Mouse (Mus musculus): ENCODE results near the gene Fgfr2. TPM values are rescaled to one million over a fixed set of nuclear protein-coding genes. Genes with fewer than 3 reads are reported as not detected.
"Not testable (repeated sequence)": the region's sequence is repeated elsewhere in the genome, so short reads cannot be mapped to it uniquely, and the experiment has no call there.

The Fgfr2 gene
- polyA plus RNA-seq, 1 experiment from 2014 or later = 169 TPM

DNA sequence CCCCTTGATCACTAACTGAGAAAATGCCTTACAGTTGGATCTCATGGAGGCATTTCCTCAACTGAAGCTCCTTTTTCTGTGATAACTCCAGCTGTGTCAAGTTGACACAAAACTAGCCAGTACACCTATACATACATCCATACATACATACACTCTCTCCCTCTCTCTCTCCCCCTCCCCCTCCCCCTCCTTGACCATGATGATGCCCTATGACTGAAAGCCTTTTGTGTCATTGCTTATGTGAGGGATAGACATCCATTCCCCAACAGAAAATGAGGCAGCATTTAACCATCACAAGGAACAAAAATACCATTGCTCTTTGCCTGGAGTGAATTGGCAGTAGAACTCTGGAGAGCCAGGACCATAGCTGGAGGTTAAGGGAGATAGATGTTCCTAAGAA is 2988.7 kb downstream of the Fgfr2 start:
- H3K4me2 ChIP-seq (replicated peaks; ENCODE audit: low read depth, low read length); ATAC-seq (ENCODE audit: insufficient number of reproducible peaks, insufficient read depth, low FRiP score, low read depth): not testable (repeated sequence)

DNA sequence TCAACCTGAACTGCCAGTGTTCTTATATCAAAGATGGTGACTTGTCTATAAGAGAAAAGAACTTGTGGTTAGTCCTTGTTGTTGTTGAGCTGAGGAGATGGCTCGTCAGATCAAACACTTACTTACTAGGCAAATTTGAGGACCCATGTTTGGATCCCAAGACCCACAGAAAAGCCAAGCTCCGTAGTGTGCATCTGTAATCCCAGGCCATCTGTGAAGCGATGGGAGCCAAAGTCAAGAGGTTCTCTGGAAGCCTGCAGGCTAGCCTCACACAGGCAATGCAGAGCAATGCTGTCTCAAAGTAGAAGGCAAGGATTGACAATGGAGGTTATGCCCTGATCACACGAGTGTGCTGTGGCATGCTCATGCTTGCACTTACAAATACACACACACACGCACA is 2992.9 kb downstream of the Fgfr2 start:
- Histone ChIP-seq H3K9ac (replicated peaks; ENCODE audit: low read depth, low read length) (no peak overlapping the region), H3K36me3 (ENCODE audit: control insufficient read depth, insufficient read depth, low read length) (no peaks in the 10 kb centered on the region), H3K4me1 (ENCODE audit: control insufficient read depth, insufficient read depth, low read length) (no peaks in the 10 kb centered on the region), H3K27me3 (ENCODE audit: control insufficient read depth, insufficient read depth, low read length) (no peaks in the 10 kb centered on the region), H3K9me3 (ENCODE audit: control insufficient read depth, low read depth, low read length) (no peaks in the 10 kb centered on the region), H3K4me2 (replicated peaks; ENCODE audit: low read depth, low read length) (no peak overlapping the region), H3K27ac (ENCODE audit: low read length) (no peak overlapping the region), H3K4me3 (ENCODE audit: low read depth, low read length) (no peak overlapping the region)
- no peak for ATAC-seq (ENCODE audit: insufficient number of reproducible peaks, insufficient read depth, low FRiP score, low read depth)
- 90% methylated on average over 5 of the region's 5 CpGs for WGBS

More for the DNA sequence above, 2988.7 kb downstream of the Fgfr2 start:
- not testable (repeated sequence) for H3K27me3 ChIP-seq (ENCODE audit: control insufficient read depth, insufficient read depth, low read length); H3K27ac ChIP-seq (ENCODE audit: low read length); H3K9ac ChIP-seq (replicated peaks; ENCODE audit: low read depth, low read length); H3K4me1 ChIP-seq (ENCODE audit: control insufficient read depth, insufficient read depth, low read length); H3K9me3 ChIP-seq (ENCODE audit: control insufficient read depth, low read depth, low read length); H3K4me3 ChIP-seq (ENCODE audit: low read depth, low read length); H3K36me3 ChIP-seq (ENCODE audit: control insufficient read depth, insufficient read depth, low read length)

DNA sequence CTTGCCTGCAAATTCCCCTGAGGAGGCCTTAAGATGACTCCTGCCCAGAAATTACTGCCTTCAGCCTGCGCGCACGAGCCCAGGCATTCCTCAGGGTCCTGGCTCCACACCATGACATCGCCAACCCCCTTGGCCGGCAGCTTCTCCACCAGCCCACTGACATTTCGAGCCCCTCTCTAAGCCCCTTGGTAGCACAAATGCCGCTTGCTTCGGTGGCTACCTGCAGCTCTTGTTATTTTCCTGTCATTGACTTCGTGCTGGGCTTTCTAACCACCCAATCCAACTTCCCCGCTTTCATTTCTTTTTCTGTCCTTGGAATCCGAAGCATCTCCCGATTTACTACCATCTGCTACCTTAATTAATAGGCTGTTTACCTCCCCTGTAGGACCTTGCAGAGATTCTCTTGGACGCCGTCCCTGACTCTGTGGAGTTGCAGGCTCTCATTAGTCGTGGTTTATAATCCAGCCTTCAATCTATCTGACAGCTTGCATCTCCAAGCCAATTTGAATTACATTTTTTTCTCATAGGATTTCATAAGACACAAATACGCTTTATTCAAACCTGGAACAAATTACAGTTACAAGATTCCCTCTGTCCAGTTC is 2993.7 kb downstream of the Fgfr2 start:
- Histone ChIP-seq H3K4me1 (ENCODE audit: control insufficient read depth, insufficient read depth, low read length) (no peaks in the 10 kb centered on the region), H3K9me3 (ENCODE audit: control insufficient read depth, low read depth, low read length) (no peaks in the 10 kb centered on the region), H3K4me3 (ENCODE audit: low read depth, low read length) (no peak overlapping the region), H3K36me3 (ENCODE audit: control insufficient read depth, insufficient read depth, low read length) (no peaks in the 10 kb centered on the region), H3K9ac (replicated peaks; ENCODE audit: low read depth, low read length) (no peak overlapping the region), H3K27ac (ENCODE audit: low read length) (no peak overlapping the region), H3K27me3 (ENCODE audit: control insufficient read depth, insufficient read depth, low read length) (no peaks in the 10 kb centered on the region), H3K4me2 (replicated peaks; ENCODE audit: low read depth, low read length) (no peak overlapping the region)
- 24% methylated on average over 16 of the region's 16 CpGs for WGBS
- ATAC-seq (ENCODE audit: insufficient number of reproducible peaks, insufficient read depth, low FRiP score, low read depth) = no peak

DNA sequence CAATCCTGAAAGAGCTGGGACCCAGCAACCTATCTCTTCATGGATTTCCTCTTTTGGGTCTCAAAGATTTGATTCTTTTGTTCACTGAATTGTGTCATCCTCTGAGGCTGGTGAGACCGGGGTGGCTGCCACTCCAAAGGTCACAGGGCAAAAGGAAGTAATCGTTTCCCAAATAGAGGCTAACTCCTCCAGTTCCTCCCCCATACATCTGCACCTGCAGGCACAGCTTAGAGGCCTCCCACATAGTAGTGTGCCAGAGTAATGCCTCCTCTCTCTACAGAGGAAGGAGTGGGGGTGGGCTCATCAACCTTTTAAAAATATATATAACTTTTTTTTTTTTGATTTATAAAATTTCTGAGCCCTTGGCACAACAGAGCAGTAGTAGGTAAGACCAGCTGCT is 3001.6 kb downstream of the Fgfr2 start:
- Histone ChIP-seq H3K9me3 (ENCODE audit: control insufficient read depth, low read depth, low read length) (no peaks in the 10 kb centered on the region), H3K9ac (replicated peaks; ENCODE audit: low read depth, low read length) (no peak overlapping the region), H3K27me3 (ENCODE audit: control insufficient read depth, insufficient read depth, low read length) (no peaks in the 10 kb centered on the region), H3K4me2 (replicated peaks; ENCODE audit: low read depth, low read length) (no peak overlapping the region), H3K4me1 (ENCODE audit: control insufficient read depth, insufficient read depth, low read length) (peaks cover 3% of the 10 kb centered on the region; the same call in 1 of the 2 replicates), H3K27ac (ENCODE audit: low read length) (no peak overlapping the region), H3K4me3 (ENCODE audit: low read depth, low read length) (no peak overlapping the region), H3K36me3 (ENCODE audit: control insufficient read depth, insufficient read depth, low read length) (no peaks in the 10 kb centered on the region)
- ATAC-seq (ENCODE audit: insufficient number of reproducible peaks, insufficient read depth, low FRiP score, low read depth) = no peak
- WGBS = 13% methylated on average over 2 of the region's 2 CpGs

DNA sequence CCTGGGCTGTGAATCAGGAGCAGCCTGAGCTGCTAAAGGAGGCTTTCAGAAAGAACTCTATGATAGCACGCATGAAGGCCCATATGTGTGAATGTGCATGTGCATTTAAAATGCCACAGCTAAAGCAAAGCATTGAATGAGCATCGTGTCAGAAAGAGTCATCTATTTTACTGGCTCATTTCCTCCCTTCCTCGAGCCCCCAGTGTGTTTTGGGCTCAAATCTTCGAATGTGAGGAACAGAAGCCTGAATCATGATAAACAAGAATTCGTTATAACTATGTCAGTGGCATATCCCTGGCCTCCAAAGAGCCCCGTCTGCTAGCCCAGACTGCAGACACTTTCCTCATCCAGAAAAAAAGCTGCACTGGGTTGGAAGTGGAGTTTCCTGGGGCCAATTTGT is 3003.7 kb downstream of the Fgfr2 start:
- no peaks in the 10 kb centered on the region for H3K27me3 ChIP-seq (ENCODE audit: control insufficient read depth, insufficient read depth, low read length)
- ATAC-seq (ENCODE audit: insufficient number of reproducible peaks, insufficient read depth, low FRiP score, low read depth) = no peak
- H3K9me3 ChIP-seq (ENCODE audit: control insufficient read depth, low read depth, low read length) = no peaks in the 10 kb centered on the region
- no peak overlapping the region for H3K4me2 ChIP-seq (replicated peaks; ENCODE audit: low read depth, low read length)
- 32% methylated on average over 6 of the region's 6 CpGs for WGBS
- H3K4me3 ChIP-seq (ENCODE audit: low read depth, low read length) = no peak overlapping the region
- no peak overlapping the region for H3K27ac ChIP-seq (ENCODE audit: low read length)
- no peaks in the 10 kb centered on the region for H3K36me3 ChIP-seq (ENCODE audit: control insufficient read depth, insufficient read depth, low read length)
- H3K9ac ChIP-seq (replicated peaks; ENCODE audit: low read depth, low read length) = no peak overlapping the region
- peaks cover 3% of the 10 kb centered on the region; the same call in 1 of the 2 replicates for H3K4me1 ChIP-seq (ENCODE audit: control insufficient read depth, insufficient read depth, low read length)

DNA sequence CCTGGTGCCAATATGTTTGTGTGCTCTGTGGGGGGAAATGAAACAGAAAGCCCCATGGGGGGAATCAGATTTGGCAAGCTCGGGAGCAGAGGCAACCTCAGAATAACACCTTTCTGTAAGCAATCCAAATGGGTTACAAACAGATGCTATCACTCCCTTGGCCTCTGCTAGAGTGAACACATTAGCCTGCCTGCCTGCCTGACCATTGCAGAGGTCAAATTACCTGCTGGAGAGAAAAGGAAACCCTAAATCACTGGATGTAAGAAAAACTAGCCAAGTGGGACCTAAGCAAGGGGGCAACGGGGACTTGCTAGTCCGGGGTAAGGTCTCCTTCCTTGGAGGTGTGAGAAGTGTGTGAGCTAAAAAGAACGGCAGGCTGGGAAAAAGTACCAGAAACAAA is 3004.4 kb downstream of the Fgfr2 start:
- H3K27ac ChIP-seq (ENCODE audit: low read length) = no peak overlapping the region
- no peaks in the 10 kb centered on the region for H3K27me3 ChIP-seq (ENCODE audit: control insufficient read depth, insufficient read depth, low read length)
- H3K9me3 ChIP-seq (ENCODE audit: control insufficient read depth, low read depth, low read length) = no peaks in the 10 kb centered on the region
- ATAC-seq (ENCODE audit: insufficient number of reproducible peaks, insufficient read depth, low FRiP score, low read depth) = no peak
- no peak overlapping the region for H3K4me2 ChIP-seq (replicated peaks; ENCODE audit: low read depth, low read length)
- no peak overlapping the region for H3K4me3 ChIP-seq (ENCODE audit: low read depth, low read length)
- H3K36me3 ChIP-seq (ENCODE audit: control insufficient read depth, insufficient read depth, low read length) = no peaks in the 10 kb centered on the region
- 34% methylated on average over 4 of the region's 4 CpGs for WGBS
- peaks cover 3% of the 10 kb centered on the region; the same call in 1 of the 2 replicates for H3K4me1 ChIP-seq (ENCODE audit: control insufficient read depth, insufficient read depth, low read length)
- no peak overlapping the region for H3K9ac ChIP-seq (replicated peaks; ENCODE audit: low read depth, low read length)

DNA sequence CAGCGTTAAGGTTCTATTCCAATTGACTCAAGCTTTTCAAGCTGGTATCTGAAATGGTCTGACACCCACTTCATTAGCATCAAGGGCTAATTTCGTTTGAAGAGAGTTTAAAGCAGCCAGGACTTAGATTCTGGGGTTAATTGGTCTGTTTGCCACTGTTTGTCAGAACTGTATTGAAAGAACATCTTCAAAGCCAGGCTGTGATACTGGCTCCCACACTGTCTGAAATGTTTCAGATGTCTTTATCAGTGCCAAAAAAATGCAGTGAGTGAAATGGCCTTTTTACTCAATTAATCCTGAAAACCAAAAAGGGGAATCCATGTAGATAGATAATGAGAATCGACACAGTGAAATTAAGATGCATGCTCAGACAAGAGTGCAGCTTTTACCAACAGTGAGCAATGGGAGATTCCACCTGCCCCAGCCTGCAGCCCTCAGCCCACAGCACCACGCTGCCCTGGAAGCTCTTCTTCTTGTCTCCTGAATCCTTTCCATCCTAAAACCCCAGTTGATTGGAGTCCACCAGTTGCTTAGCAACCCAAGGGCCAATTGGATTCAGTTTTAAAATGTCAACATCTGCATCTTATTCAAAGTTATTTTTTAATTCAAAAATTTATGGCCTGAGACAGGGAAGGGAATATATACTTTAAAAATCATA is 3005.6 kb downstream of the Fgfr2 start:
- 33% methylated on average over 4 of the region's 4 CpGs for WGBS
- Histone ChIP-seq H3K9ac (replicated peaks; ENCODE audit: low read depth, low read length) (no peak overlapping the region), H3K4me1 (ENCODE audit: control insufficient read depth, insufficient read depth, low read length) (peaks cover 3% of the 10 kb centered on the region; the same call in 1 of the 2 replicates), H3K4me2 (replicated peaks; ENCODE audit: low read depth, low read length) (no peak overlapping the region), H3K4me3 (ENCODE audit: low read depth, low read length) (no peak overlapping the region), H3K36me3 (ENCODE audit: control insufficient read depth, insufficient read depth, low read length) (no peaks in the 10 kb centered on the region), H3K27ac (ENCODE audit: low read length) (no peak overlapping the region), H3K27me3 (ENCODE audit: control insufficient read depth, insufficient read depth, low read length) (no peaks in the 10 kb centered on the region), H3K9me3 (ENCODE audit: control insufficient read depth, low read depth, low read length) (no peaks in the 10 kb centered on the region)
- ATAC-seq (ENCODE audit: insufficient number of reproducible peaks, insufficient read depth, low FRiP score, low read depth) = no peak

DNA sequence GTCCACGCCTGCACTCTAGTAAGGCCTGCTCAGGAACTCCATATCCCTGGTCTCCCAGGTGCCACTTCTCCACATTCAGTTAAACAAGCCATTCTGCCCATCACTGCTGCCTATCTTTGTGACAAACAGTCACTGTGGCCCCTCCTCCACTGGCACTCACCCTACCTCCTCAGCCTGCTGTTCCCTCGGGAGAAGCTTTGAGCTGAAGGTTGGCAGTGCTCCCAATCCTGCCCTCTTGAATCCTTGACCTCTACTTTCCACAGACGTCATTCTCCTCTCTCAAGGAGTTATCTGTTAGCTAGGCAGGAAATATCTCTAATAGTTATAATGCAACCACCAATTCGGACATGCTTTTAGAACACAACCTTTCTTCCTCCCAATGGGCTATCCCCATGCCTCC is 3008.7 kb downstream of the Fgfr2 start:
- Histone ChIP-seq H3K27me3 (ENCODE audit: control insufficient read depth, insufficient read depth, low read length) (no peaks in the 10 kb centered on the region), H3K36me3 (ENCODE audit: control insufficient read depth, insufficient read depth, low read length) (no peaks in the 10 kb centered on the region), H3K4me3 (ENCODE audit: low read depth, low read length) (no peak overlapping the region), H3K9me3 (ENCODE audit: control insufficient read depth, low read depth, low read length) (no peaks in the 10 kb centered on the region), H3K4me1 (ENCODE audit: control insufficient read depth, insufficient read depth, low read length) (peaks cover 4% of the 10 kb centered on the region; the same call in 1 of the 2 replicates), H3K4me2 (replicated peaks; ENCODE audit: low read depth, low read length) (no peak overlapping the region), H3K27ac (ENCODE audit: low read length) (no peak overlapping the region), H3K9ac (replicated peaks; ENCODE audit: low read depth, low read length) (no peak overlapping the region)
- ATAC-seq (ENCODE audit: insufficient number of reproducible peaks, insufficient read depth, low FRiP score, low read depth) = no peak
- WGBS = 57% methylated on average over 4 of the region's 4 CpGs

Measured in stomach, embryonic 14.5 days (tissue).